Mouse (Mus musculus) liver, embryonic 16.5 days (tissue): Measurements from ENCODE around the gene Gxylt2. TPM values are rescaled to one million over a fixed set of nuclear protein-coding genes. Genes with fewer than 3 reads are reported as not detected.

Experiments
- ATAC-seq: fragments of 200-750 bp; cut with Nextera tagmentation; 2 replicates; pipeline ENCODE4 v1.8.0; 2017; ENCODE audit warnings: low read depth, mild to moderate bottlenecking, moderate number of reproducible peaks, moderate library complexity
- H3K27ac ChIP-seq: fragments of 300-500 bp; sonication (generic); 2 replicates; pipeline ENCODE4 v1.5.1; 2014; ENCODE audit warnings: mild to moderate bottlenecking, low read length
- H3K27me3 ChIP-seq: fragments of 300-500 bp; sonication (generic); 2 replicates; pipeline ENCODE4 v1.6.1; 2014; ENCODE audit warnings: low read depth, low read length, mixed read lengths; ENCODE audit not compliant: control insufficient read depth, insufficient read depth
- H3K36me3 ChIP-seq: fragments of 300-500 bp; sonication (generic); 2 replicates; pipeline ENCODE4 v1.6.1; 2014; ENCODE audit warnings: mild to moderate bottlenecking; ENCODE audit not compliant: control insufficient read depth, insufficient read depth
- H3K4me1 ChIP-seq: fragments of 300-500 bp; sonication (generic); 2 replicates; pipeline ENCODE4 v1.6.1; 2014; ENCODE audit warnings: low read depth, low read length, mixed read lengths; ENCODE audit not compliant: control insufficient read depth
- H3K4me2 ChIP-seq: fragments of 300-500 bp; sonication (generic); 2 replicates; pipeline ENCODE4 v1.6.1; 2014; ENCODE audit warnings: low read depth, low read length, mixed read lengths
- H3K4me3 ChIP-seq: fragments of 300-500 bp; sonication (generic); 2 replicates; pipeline ENCODE4 v1.5.1; 2014; ENCODE audit warnings: low read depth, mild to moderate bottlenecking, low read length
- H3K9ac ChIP-seq: fragments of 300-500 bp; sonication (generic); 2 replicates; pipeline ENCODE4 v1.6.1; 2014; ENCODE audit warnings: low read depth, low read length
- H3K9me3 ChIP-seq: fragments of 300-500 bp; sonication (generic); replicated peaks from 2 replicates; pipeline ENCODE4 v1.6.1; 2016; ENCODE audit warnings: low read length; ENCODE audit not compliant: control insufficient read depth
- WGBS: fragments of 180-500 bp; shearing (Covaris S2); extraction: QIAGEN DNeasy Blood & Tissue Kit; methylation state at CpG from one replicate; pipeline ENCODE4 v1.1.7; 2014; ENCODE audit not compliant: insufficient replicate concordance; 5-methylcytosine and 5-hydroxymethylcytosine counted together
- polyA plus RNA-seq: library from polyadenylated mRNA; unstranded; fragments of >200 nt; fragmentation: Nextera tagmentation; extraction: Ambion mirVana; gene quantifications from 2 replicates; pipeline ENCODE4 v1.2.1, GENCODE M21; 2015

Gene Gxylt2
- polyA plus RNA-seq, 1 experiment from 2014 or later: 0.08 TPM

- WGBS: 49% methylated on average over 9 of the region's 9 CpGs
- Histone ChIP-seq H3K4me3 (no peak overlapping the region), H3K4me1 (no peaks in the 10 kb centered on the region), H3K9me3 (no peaks in the 10 kb centered on the region), H3K27ac (no peak overlapping the region), H3K36me3 (no peaks in the 10 kb centered on the region), H3K27me3 (no peaks in the 10 kb centered on the region), H3K9ac (no peak overlapping the region), H3K4me2 (no peak overlapping the region)
- no peak for ATAC-seq
Observed at GRCm38 (mm10) chr6:100731996-100732375, 27.5 kb downstream of the Gxylt2 start.

- no peak for ATAC-seq
- WGBS: 64% methylated on average over 12 of the region's 12 CpGs
Observed at GRCm38 (mm10) chr6:100732376-100733021, 28.0 kb downstream of the Gxylt2 start.

GRCm38 (mm10) chr6:100733218-100733617 is 28.7 kb downstream of the Gxylt2 start:
- H3K4me2 ChIP-seq: no peak overlapping the region
- H3K9me3 ChIP-seq: no peaks in the 10 kb centered on the region
- ATAC-seq: no peak
- H3K4me3 ChIP-seq: no peak overlapping the region
- H3K9ac ChIP-seq: no peak overlapping the region
- WGBS: 71% methylated on average over 10 of the region's 10 CpGs
- no peak overlapping the region for H3K27ac ChIP-seq
- no peaks in the 10 kb centered on the region for H3K27me3 ChIP-seq
- no peaks in the 10 kb centered on the region for H3K36me3 ChIP-seq
- no peaks in the 10 kb centered on the region for H3K4me1 ChIP-seq

More at GRCm38 (mm10) chr6:100732376-100733021, 28.0 kb downstream of the Gxylt2 start:
- no peak overlapping the region for H3K9ac ChIP-seq
- H3K4me2 ChIP-seq: no peak overlapping the region
- no peaks in the 10 kb centered on the region for H3K9me3 ChIP-seq
- H3K4me3 ChIP-seq: no peak overlapping the region
- no peaks in the 10 kb centered on the region for H3K27me3 ChIP-seq
- no peaks in the 10 kb centered on the region for H3K4me1 ChIP-seq
- H3K36me3 ChIP-seq: no peaks in the 10 kb centered on the region
- no peak overlapping the region for H3K27ac ChIP-seq

- H3K4me3 ChIP-seq: no peak overlapping the region
- no peak overlapping the region for H3K4me2 ChIP-seq
- no peaks in the 10 kb centered on the region for H3K4me1 ChIP-seq
- no peaks in the 10 kb centered on the region for H3K36me3 ChIP-seq
- WGBS: 67% methylated on average over 6 of the region's 6 CpGs
- no peaks in the 10 kb centered on the region for H3K9me3 ChIP-seq
- H3K9ac ChIP-seq: no peak overlapping the region
- ATAC-seq: no peak
- no peaks in the 10 kb centered on the region for H3K27me3 ChIP-seq
- no peak overlapping the region for H3K27ac ChIP-seq
Observed at GRCm38 (mm10) chr6:100734321-100734720, 29.8 kb downstream of the Gxylt2 start.

- Histone ChIP-seq H3K27ac (no peak overlapping the region), H3K9me3 (no peaks in the 10 kb centered on the region), H3K9ac (no peak overlapping the region), H3K27me3 (no peaks in the 10 kb centered on the region), H3K36me3 (no peaks in the 10 kb centered on the region), H3K4me1 (no peaks in the 10 kb centered on the region), H3K4me2 (no peak overlapping the region), H3K4me3 (no peak overlapping the region)
- ATAC-seq: no peak
- WGBS: 54% methylated on average over 4 of the region's 4 CpGs
Observed at GRCm38 (mm10) chr6:100758431-100759208, 54.1 kb downstream of the Gxylt2 start.

- no peaks in the 10 kb centered on the region for H3K4me1 ChIP-seq
- no peak for ATAC-seq
- H3K4me2 ChIP-seq: no peak overlapping the region
- H3K9me3 ChIP-seq: no peaks in the 10 kb centered on the region
- H3K9ac ChIP-seq: no peak overlapping the region
- H3K27ac ChIP-seq: no peak overlapping the region
- H3K36me3 ChIP-seq: no peaks in the 10 kb centered on the region
- H3K27me3 ChIP-seq: no peaks in the 10 kb centered on the region
- no peak overlapping the region for H3K4me3 ChIP-seq
- WGBS: 57% methylated on average over 4 of the region's 4 CpGs
Observed at GRCm38 (mm10) chr6:100767756-100768155, 63.2 kb downstream of the Gxylt2 start.

GRCm38 (mm10) chr6:100775923-100776505 is 71.5 kb downstream of the Gxylt2 start:
- H3K9me3 ChIP-seq: no peaks in the 10 kb centered on the region
- no peaks in the 10 kb centered on the region for H3K27me3 ChIP-seq
- ATAC-seq: no peak
- H3K36me3 ChIP-seq: no peaks in the 10 kb centered on the region
- H3K4me1 ChIP-seq: no peaks in the 10 kb centered on the region
- H3K27ac ChIP-seq: no peak overlapping the region
- H3K4me3 ChIP-seq: no peak overlapping the region
- H3K9ac ChIP-seq: no peak overlapping the region
- no peak overlapping the region for H3K4me2 ChIP-seq
- WGBS: 63% methylated on average over 15 of the region's 15 CpGs

GRCm38 (mm10) chr6:100778595-100778994 is 74.1 kb downstream of the Gxylt2 start:
- H3K27ac ChIP-seq: no peak overlapping the region
- H3K36me3 ChIP-seq: no peaks in the 10 kb centered on the region
- WGBS: 65% methylated on average over 5 of the region's 5 CpGs
- no peak overlapping the region for H3K9ac ChIP-seq
- H3K4me1 ChIP-seq: no peaks in the 10 kb centered on the region
- H3K4me3 ChIP-seq: no peak overlapping the region
- H3K4me2 ChIP-seq: no peak overlapping the region
- no peaks in the 10 kb centered on the region for H3K9me3 ChIP-seq
- ATAC-seq: no peak
- H3K27me3 ChIP-seq: no peaks in the 10 kb centered on the region

- no peak for ATAC-seq
- no peaks in the 10 kb centered on the region for H3K4me1 ChIP-seq
Observed at GRCm38 (mm10) chr6:100780421-100780820, 75.9 kb downstream of the Gxylt2 start.

More at GRCm38 (mm10) chr6:100780421-100780820, 75.9 kb downstream of the Gxylt2 start:
- Histone ChIP-seq H3K9me3 (no peaks in the 10 kb centered on the region), H3K4me3 (no peak overlapping the region), H3K4me2 (no peak overlapping the region), H3K27me3 (no peaks in the 10 kb centered on the region), H3K27ac (no peak overlapping the region), H3K36me3 (no peaks in the 10 kb centered on the region), H3K9ac (no peak overlapping the region)
- 28% methylated on average over 4 of the region's 4 CpGs for WGBS
